Mouse (Mus musculus) embryonic facial prominence, embryonic 11.5 days (tissue): ENCODE measurements around the gene Gorasp2. TPM values are rescaled to one million over a fixed set of nuclear protein-coding genes. Genes with fewer than 3 reads are reported as not detected.

Experiments
- ATAC-seq: fragments of 200-750 bp; cut with Nextera tagmentation; replicated peaks from 2 replicates; pipeline ENCODE4 v1.8.0; 2017; ENCODE audit warnings: low read depth; ENCODE audit not compliant: insufficient number of reproducible peaks, low FRiP score, low TSS enrichment
- DNase-seq: peaks from one replicate; pipeline ENCODE4 v3.0.0-alpha.2; 2015; ENCODE audit warnings: low spot score
- H3K27ac ChIP-seq: fragments of 300-500 bp; sonication (generic); replicated peaks from 2 replicates; pipeline ENCODE4 v1.5.1; 2014; ENCODE audit warnings: mild to moderate bottlenecking, low read depth, low read length, control low read depth
- H3K27me3 ChIP-seq: fragments of 300-500 bp; sonication (generic); 2 replicates; pipeline ENCODE4 v1.6.1; 2014; ENCODE audit warnings: mild to moderate bottlenecking, low read length, moderate library complexity, mixed read lengths; ENCODE audit not compliant: control insufficient read depth, insufficient read depth
- H3K36me3 ChIP-seq: fragments of 300-500 bp; sonication (generic); replicated peaks from 2 replicates; pipeline ENCODE4 v1.6.1; 2014; ENCODE audit warnings: low read depth, mild to moderate bottlenecking, low read length, moderate library complexity, mixed read lengths; ENCODE audit not compliant: control insufficient read depth, insufficient read depth
- H3K4me1 ChIP-seq: fragments of 300-500 bp; sonication (generic); 2 replicates; pipeline ENCODE4 v1.6.1; 2014; ENCODE audit warnings: low read length, mixed read lengths; ENCODE audit not compliant: control insufficient read depth, insufficient read depth
- H3K4me2 ChIP-seq: fragments of 300-500 bp; sonication (generic); 2 replicates; pipeline ENCODE4 v1.6.1; 2014; ENCODE audit warnings: low read depth, mild to moderate bottlenecking, control low read depth, low read length, moderate library complexity
- H3K4me3 ChIP-seq: fragments of 300-500 bp; sonication (generic); 2 replicates; pipeline ENCODE4 v1.5.1; 2014; ENCODE audit warnings: low read depth, low read length, control low read depth
- H3K9ac ChIP-seq: fragments of 300-500 bp; sonication (generic); replicated peaks from 2 replicates; pipeline ENCODE4 v1.6.1; 2014; ENCODE audit warnings: mild to moderate bottlenecking, control low read depth, low read length
- H3K9me3 ChIP-seq: fragments of 300-500 bp; sonication (generic); replicated peaks from 2 replicates; pipeline ENCODE4 v1.6.1; 2016; ENCODE audit warnings: mild to moderate bottlenecking, low read length, inconsistent platforms, mixed read lengths; ENCODE audit not compliant: control insufficient read depth
- WGBS: fragments of 180-500 bp; shearing (Covaris S2); extraction: QIAGEN DNeasy Blood & Tissue Kit; methylation state at CpG from one replicate; pipeline ENCODE4 v1.1.7; 2014; 5-methylcytosine and 5-hydroxymethylcytosine counted together
- polyA plus RNA-seq: library from polyadenylated mRNA; unstranded; fragments of >200 nt; fragmentation: Nextera tagmentation; extraction: Ambion mirVana; gene quantifications from 2 replicates; pipeline ENCODE4 v1.2.1, GENCODE M21; 2014

Gorasp2 gene
- polyA plus RNA-seq, 1 experiment from 2014 or later = 156 TPM

- Histone ChIP-seq H3K9me3 (no peaks in the 10 kb centered on the region), H3K36me3 (no peaks in the 10 kb centered on the region), H3K4me2 (no peak overlapping the region), H3K9ac (no peak overlapping the region), H3K4me3 (no peak overlapping the region), H3K27ac (no peak overlapping the region), H3K27me3 (no peaks in the 10 kb centered on the region), H3K4me1 (no peaks in the 10 kb centered on the region)
- DNase-seq = no peak
- WGBS = 90% methylated on average over 7 of the region's 7 CpGs
- no peak for ATAC-seq
Measured at GRCm38 (mm10) chr2:70667016-70667415, 5.6 kb downstream of the Gorasp2 start.

GRCm38 (mm10) chr2:70669241-70669640 lies 7.9 kb downstream of the Gorasp2 start:
- H3K9ac ChIP-seq = no peak overlapping the region
- 81% methylated on average over 2 of the region's 2 CpGs for WGBS
- no peaks in the 10 kb centered on the region for H3K27me3 ChIP-seq
- no peak for DNase-seq
- no peaks in the 10 kb centered on the region for H3K9me3 ChIP-seq
- H3K4me1 ChIP-seq = no peaks in the 10 kb centered on the region
- H3K4me3 ChIP-seq = no peak overlapping the region
- H3K27ac ChIP-seq = no peak overlapping the region
- no peaks in the 10 kb centered on the region for H3K36me3 ChIP-seq
- no peak for ATAC-seq
- H3K4me2 ChIP-seq = no peak overlapping the region

- no peak for DNase-seq
- ATAC-seq = no peak
- 50% methylated on average over 2 of the region's 2 CpGs for WGBS
Measured at GRCm38 (mm10) chr2:70669896-70670295, 8.5 kb downstream of the Gorasp2 start.

GRCm38 (mm10) chr2:70672476-70672875 lies 11.1 kb downstream of the Gorasp2 start:
- DNase-seq = no peak
- no peaks in the 10 kb centered on the region for H3K27me3 ChIP-seq
- no peaks in the 10 kb centered on the region for H3K36me3 ChIP-seq
- H3K4me3 ChIP-seq = no peak overlapping the region
- no peaks in the 10 kb centered on the region for H3K9me3 ChIP-seq
- no peak overlapping the region for H3K9ac ChIP-seq
- H3K4me2 ChIP-seq = no peak overlapping the region
- H3K4me1 ChIP-seq = no peaks in the 10 kb centered on the region
- WGBS = 88% methylated on average over 2 of the region's 2 CpGs
- no peak for ATAC-seq
- H3K27ac ChIP-seq = no peak overlapping the region

More at GRCm38 (mm10) chr2:70669896-70670295, 8.5 kb downstream of the Gorasp2 start:
- H3K9ac ChIP-seq = no peak overlapping the region
- no peaks in the 10 kb centered on the region for H3K9me3 ChIP-seq
- no peak overlapping the region for H3K4me2 ChIP-seq
- H3K4me3 ChIP-seq = no peak overlapping the region
- no peaks in the 10 kb centered on the region for H3K36me3 ChIP-seq
- no peak overlapping the region for H3K27ac ChIP-seq
- H3K27me3 ChIP-seq = no peaks in the 10 kb centered on the region
- no peaks in the 10 kb centered on the region for H3K4me1 ChIP-seq

GRCm38 (mm10) chr2:70673445-70674126 lies 12.2 kb downstream of the Gorasp2 start:
- H3K27me3 ChIP-seq = no peaks in the 10 kb centered on the region
- no peak overlapping the region for H3K4me3 ChIP-seq
- ATAC-seq (no peak), DNase-seq (peak; percentile 7)
- H3K4me1 ChIP-seq = no peaks in the 10 kb centered on the region
- no peaks in the 10 kb centered on the region; the same call in 1 of the 2 replicates for H3K36me3 ChIP-seq
- no peak overlapping the region for H3K9ac ChIP-seq
- no peak overlapping the region for H3K4me2 ChIP-seq
- H3K9me3 ChIP-seq = no peaks in the 10 kb centered on the region
- H3K27ac ChIP-seq = no peak overlapping the region
- 83% methylated on average over 7 of the region's 7 CpGs for WGBS

- H3K4me3 ChIP-seq = no peak overlapping the region
- no peak overlapping the region for H3K27ac ChIP-seq
- 96% methylated on average over 2 of the region's 2 CpGs for WGBS
- no peak overlapping the region for H3K9ac ChIP-seq
- no peak for DNase-seq
- H3K9me3 ChIP-seq = no peaks in the 10 kb centered on the region
- no peak overlapping the region for H3K4me2 ChIP-seq
- peaks cover 4% of the 10 kb centered on the region for H3K36me3 ChIP-seq
- no peaks in the 10 kb centered on the region for H3K27me3 ChIP-seq
- H3K4me1 ChIP-seq = no peaks in the 10 kb centered on the region
- no peak for ATAC-seq
Measured at GRCm38 (mm10) chr2:70682324-70682723, 20.9 kb downstream of the Gorasp2 start.

- DNase-seq (no peak), ATAC-seq (no peak)
- Histone ChIP-seq H3K27me3 (no peaks in the 10 kb centered on the region), H3K4me2 (no peak overlapping the region), H3K9ac (no peak overlapping the region), H3K9me3 (no peaks in the 10 kb centered on the region), H3K4me3 (no peak overlapping the region), H3K27ac (no peak overlapping the region), H3K4me1 (no peaks in the 10 kb centered on the region), H3K36me3 (peaks cover 8% of the 10 kb centered on the region)
- 92% methylated on average over 21 of the region's 21 CpGs for WGBS
Measured at GRCm38 (mm10) chr2:70688454-70689078, 27.2 kb downstream of the Gorasp2 start.

GRCm38 (mm10) chr2:70690195-70690594 lies 28.8 kb downstream of the Gorasp2 start:
- Histone ChIP-seq H3K36me3 (peaks cover 8% of the 10 kb centered on the region), H3K27ac (no peak overlapping the region), H3K9ac (no peak overlapping the region), H3K4me2 (no peak overlapping the region), H3K9me3 (no peaks in the 10 kb centered on the region), H3K27me3 (no peaks in the 10 kb centered on the region), H3K4me1 (no peaks in the 10 kb centered on the region), H3K4me3 (no peak overlapping the region)
- no peak for ATAC-seq
- 85% methylated on average over 11 of the region's 11 CpGs for WGBS
- no peak for DNase-seq
